Mouse (Mus musculus): ENCODE measurements at regions not wholly inside any gene's neighbourhood (a gene's known extent, or its start where the extent isn't known, plus 50 kb on each side); places are given as distances from the start of the nearest gene placed in this dataset.
A peak's percentile ranks its signal among the peaks of the same experiment; 100 is the strongest.

DNA sequence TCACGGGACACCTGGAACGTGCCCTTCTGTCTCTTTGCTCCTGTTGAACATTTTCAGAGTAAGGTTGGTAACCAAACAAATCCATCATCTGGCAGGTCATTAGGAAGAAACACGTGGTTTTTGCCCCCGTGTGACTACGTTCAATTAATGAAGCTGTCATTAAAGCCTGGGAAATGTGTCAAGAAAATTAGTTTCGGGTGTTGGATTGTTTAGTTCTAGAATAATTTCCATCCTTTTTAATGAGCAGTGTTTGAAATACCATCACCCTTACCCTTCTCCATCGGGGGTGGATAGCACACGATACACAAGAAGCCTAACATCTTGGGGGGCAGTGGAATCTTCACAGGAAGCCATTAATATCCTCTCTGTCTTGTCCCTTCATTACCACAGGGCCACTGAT, 107.7 kb downstream of the Far1 start:
- DNase-seq (ENCODE audit: low spot score in 2 of 2): no peak

DNA sequence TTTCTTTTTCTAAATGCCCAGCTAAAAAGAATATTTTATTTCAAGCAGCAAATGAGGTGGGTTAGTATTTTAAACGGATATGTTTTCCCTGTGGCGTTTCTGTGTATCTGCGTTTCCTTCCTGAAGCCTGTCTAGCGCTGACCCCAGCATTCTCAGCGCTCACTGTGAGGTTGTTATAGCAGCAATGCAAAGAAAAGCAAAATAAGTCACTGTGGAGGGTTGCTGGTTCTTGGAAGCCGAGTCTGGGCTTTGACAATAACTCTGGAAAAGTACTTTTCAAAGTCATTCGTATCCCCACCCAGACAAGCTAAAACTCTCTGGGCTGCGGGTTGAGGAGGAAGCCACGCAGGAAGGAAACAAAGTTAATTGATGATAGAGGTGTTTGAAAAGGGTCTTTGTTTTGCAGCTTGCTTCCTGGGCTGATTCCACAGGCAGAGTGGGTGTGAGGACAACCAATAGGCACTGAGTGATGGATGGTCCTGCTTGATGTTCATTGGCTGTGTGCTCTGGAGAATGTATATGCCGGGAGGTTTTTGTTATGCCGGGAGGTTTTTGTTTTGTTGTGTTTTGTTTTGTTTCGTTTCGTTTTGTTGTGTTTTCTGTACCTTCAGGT, 108.4 kb downstream of the Far1 start:
- DNase-seq (ENCODE audit: low spot score in 2 of 2): no peak

DNA sequence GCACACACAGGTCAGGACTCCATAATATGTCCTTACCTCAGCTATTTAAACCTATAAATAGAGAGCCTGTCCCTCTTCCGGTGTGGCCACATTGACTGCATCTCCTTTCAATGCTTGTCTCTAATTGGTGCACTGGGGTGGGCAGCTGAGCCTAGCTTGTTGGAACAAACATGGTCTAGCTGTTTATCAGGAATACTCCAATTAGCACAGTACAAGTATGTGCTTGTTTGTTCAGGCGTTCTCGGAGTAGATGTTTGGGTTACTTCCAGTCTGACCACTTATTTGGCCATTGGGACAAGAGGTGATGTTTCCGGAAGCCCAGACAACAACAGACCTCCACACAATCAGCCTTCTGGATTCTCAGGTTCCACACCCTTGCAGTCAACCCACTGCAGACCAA, 109.7 kb downstream of the Far1 start:
- DNase-seq (ENCODE audit: low spot score in 2 of 2): no peak

DNA sequence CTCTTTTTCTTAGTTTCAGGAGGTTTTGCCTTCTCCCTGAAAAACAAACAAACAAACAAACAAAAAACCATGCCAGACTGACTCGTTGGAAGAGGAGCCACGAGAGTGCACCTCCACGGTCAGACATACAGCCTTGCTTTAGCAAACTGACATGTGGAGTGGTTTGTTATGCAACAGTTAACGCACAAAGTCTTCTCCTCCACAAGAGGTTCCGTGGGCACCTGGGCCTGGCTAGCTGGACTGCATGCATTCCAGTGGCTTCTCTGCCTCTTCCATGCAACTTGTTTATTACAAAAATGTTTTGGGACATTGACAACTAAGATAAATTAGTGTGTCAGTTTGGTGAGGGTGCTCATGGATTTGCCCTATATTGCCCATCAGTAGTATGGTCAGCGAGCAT, 110.3 kb downstream of the Far1 start:
- DNase-seq (ENCODE audit: low spot score in 2 of 2): no peak

DNA sequence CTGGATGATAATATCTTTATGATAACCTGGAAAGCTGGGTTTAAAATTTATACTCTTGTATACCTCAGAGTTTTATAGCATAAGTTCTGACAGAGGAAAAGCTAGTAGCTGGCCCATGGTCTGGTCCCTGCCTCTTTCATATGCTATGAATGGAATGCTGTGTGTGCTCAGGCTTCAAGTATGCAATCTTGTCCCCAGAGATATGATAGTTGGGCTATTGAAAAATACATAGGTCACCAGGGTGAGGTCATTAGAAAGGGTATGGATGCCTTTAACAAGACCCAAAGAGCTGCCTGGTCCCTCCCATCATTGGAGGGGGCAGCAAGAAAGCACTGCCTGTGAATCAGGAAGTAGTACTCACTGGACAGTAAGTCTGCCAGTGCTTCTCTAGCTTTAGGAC, 113.1 kb downstream of the Far1 start:
- DNase-seq (ENCODE audit: low spot score in 2 of 2): no peak

DNA sequence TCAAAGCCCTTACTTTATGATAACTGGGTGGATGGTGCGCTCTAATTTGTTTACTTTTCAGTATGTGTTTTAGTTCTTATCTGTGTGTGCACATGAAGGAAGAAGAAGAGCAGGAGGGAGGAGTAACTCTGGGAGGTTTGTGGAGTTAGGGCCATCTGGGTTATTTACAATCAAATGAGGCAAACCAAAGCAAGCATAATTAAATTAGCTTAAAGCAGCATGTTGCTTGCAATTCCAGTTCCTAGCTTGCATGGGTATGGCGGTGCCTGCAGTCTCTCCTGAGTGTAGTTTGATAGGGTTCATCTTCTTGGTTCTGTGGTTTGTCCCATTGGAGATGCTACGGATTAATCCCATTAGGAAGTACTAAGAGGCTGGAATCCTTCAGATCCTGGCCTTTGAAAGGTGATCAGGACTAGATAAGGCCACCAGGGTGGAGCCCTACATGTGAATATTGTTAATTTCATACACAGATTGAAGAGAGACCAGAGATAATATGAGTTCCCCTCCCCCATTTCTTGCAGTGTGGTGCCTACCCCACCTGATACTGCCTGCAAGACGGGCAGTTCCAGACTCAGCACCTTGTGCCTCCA, 123.5 kb downstream of the Far1 start:
- no peak for DNase-seq (ENCODE audit: low spot score in 2 of 2)

DNA sequence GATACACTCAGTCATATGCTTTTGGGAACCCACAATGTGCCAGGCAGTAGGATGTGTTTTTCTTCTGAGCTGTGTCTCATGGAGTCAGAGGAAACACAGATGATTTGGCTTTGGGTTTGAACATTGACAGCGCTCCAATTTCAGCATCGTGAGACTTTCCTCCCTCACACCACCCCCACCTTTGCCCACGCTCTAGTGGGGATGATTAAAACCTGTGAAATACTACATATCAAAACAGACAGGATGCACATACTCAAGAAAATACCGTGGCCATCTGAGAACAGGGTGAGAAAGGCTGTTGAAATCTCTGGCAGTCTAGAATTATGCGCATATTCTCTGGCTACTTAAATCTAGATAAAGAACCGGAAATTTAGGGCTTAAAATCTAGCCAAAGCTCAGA, 124.5 kb downstream of the Far1 start:
- DNase-seq (ENCODE audit: low spot score in 2 of 2): no peak

DNA sequence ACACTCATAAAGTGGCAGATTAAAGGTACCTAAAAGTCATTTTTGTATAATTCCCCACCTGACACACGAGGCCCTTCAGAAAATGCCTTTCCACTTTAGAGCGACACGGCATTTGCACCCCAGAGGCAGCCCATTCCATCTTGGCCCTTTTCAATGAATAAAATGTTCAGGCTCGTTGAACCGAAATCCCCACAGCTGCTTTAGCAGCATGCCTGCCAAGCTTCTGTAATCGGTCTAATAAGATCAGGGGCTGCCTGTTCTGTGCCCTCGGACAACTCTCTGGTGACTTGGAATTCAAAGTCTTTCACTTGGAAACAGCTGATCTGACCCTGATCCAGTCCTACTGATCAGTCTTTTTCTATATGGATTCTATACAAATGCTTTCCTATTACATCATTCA, 123.3 kb upstream of the Spon1 start:
- no peak for DNase-seq (ENCODE audit: low spot score in 2 of 2)

DNA sequence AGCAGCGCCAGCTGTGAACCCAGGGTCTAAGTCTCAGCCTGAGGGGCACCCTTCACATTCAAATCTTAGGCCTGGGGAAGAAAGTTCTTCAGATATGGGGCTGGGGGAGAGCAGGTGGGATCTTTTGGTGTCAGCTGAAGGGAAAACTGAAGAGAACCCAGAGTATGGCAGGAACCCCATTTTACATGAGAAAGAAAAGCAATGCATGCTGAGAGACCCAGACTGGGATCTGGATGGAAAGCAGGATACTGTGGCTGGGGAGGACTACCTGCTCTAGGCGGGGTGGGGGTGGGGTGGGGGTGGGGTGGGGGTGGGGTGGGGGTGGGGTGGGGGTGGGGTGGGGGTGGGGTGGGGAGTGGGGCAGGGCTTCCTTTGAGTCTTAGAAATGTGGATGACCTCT, 115.2 kb upstream of the Spon1 start:
- DNase-seq (ENCODE audit: low spot score in 2 of 2): no peak

DNA sequence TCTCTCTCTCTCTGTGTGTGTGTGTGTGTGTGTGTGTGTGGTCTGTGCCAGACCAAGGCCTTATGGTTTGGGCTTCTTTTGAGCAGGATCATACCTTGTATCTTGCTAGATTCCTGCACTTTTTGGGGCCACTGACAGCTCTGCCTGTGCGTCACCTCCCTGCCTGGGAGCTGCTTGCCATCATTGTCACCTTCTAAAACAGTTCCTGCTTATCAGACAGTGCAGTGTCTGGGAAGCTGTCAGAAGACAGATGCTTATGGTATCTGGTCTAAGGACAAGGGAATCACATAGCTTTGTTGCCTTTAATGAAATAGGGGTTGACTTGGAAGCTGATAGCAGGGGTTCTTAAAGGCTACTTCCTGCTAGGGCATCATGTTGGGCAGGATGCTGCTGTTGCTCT, 114.1 kb upstream of the Spon1 start:
- DNase-seq (ENCODE audit: low spot score in 2 of 2): no peak

DNA sequence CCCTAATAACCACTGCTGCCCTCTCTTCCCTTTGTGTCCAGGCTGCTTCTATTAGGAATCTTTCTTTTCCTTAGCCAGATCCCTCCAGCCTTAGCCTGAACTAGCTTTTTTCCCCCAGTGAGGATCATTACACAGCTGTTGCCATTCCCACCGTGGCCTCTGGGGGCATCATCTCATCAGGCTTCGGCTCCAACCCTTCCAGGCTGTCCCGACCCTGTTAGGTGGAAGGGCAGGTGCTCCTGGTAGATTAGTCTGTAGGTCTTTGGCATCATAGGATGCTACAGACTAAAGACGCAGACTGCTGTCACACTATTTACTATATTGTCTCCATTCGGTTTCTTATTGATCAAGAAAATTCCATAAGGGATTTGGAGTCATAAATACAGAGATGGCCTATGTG, 112.7 kb upstream of the Spon1 start:
- DNase-seq (ENCODE audit: low spot score in 2 of 2): peak in 1 of 2 experiments; percentile 65

DNA sequence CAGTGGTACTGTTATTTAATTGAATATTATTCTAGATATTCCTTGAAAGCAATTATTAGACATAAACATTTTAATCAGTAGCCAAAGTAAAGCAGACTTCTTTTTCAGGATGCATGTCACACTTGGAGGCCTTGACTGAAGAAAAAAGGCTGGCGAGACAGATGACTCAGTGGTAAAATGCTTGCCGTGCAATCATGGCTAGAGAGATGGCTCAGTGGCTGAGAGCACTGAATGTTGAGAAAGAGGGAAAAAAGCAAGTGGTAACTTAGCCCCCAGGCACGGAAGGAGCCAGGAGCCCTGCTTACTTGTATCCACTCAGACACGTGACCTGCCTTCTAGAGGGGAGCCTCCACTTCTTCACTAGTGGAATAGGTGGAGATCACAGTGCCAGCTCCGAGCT, 110.5 kb upstream of the Spon1 start:
- no peak for DNase-seq (ENCODE audit: low spot score in 2 of 2)

DNA sequence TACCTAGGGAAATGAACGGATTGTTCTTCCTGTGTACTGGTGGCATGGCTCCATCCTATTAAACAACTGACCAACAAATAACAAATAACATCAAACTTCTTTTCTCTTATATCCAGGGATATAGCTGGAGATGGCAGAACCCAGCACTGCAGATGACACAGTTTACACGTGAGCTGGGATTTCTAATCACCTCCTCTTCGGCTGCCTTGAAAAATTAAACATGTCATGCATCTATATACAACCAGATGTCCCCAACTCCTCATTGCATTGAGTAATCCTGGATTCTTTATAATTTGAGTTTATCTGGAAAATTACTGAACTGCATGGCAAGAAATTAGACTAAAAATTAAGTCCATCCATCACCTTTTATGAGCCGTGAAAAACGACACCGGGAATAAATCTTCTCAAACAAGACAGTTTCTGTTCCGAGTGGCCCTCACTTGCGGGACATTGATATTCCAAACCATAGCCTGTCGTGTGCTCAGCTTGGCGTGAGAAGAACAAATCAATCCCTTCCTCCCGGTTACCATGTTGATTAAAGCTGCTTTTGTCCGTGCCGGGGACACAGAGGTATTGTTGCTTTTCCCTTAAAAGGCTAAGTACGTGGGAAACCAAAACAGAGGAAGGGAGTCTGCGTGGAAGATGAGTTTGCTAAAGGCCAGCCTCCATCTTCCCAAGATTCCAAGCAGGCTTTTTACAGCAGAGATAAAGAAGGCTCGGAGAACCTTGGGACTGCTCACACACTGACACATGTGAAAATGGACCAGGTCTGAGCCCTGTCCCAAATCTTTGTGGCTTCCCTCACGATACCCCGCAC, 92.8 kb upstream of the Spon1 start:
- no peak for DNase-seq (ENCODE audit: low spot score in 2 of 2)

DNA sequence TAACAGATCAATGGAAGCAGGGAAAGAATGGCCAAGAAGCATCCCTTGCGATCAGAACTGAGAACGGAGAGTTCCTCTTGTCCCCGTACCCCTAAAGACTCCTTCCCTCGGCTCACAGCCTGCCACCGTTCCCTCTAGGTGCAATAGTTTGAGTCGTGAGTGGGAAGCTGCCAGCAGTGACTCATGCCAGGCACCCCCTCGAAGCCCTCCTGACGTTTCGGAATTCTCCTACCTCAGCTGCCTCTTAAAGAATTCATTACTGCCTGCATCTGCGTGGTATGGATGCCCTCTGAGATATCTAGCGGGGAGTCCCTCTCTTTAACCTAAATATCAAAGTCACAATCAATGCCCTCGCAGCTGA, 92.2 kb upstream of the Spon1 start:
- DNase-seq (ENCODE audit: low spot score in 2 of 2): no peak

DNA sequence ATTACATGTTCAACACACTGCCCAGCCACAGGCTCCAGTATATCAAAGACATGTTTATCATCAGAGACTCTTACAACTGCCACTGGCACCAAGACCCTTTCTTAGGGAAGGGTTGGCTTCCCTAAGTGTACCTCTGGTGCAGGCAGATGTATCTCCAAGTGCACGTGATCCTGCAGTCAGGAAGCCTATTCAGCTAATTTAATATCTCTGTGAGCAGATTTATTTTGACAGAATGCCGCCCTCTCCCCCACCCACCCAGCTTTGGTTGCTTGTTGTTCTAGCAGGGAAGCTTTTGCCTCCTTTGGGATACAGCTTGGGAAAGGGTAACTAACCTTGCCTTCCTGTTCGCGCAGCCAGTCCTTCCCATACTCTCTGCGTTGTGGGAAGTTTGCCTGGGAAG, 83.5 kb upstream of the Spon1 start:
- DNase-seq (ENCODE audit: low spot score in 2 of 2): no peak

DNA sequence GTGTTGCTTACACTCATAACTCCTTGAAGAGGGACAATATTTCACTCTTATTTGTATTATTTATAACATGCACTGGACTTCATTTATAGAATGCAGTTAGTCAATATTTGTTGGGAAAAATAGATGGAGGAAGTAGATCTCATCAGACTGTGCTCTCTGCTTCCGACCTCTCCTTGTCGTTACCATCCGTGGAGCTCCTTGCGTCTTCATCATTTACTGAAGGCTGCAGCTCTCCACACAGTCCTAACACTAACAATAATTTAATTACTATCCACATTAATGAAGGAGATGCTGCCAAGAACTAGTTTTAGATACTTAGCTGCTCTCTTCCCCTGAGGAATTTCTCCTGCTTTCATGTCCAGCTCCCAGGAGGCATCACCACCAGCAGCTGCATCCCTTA, 80.4 kb upstream of the Spon1 start:
- no peak for DNase-seq (ENCODE audit: low spot score in 2 of 2)

DNA sequence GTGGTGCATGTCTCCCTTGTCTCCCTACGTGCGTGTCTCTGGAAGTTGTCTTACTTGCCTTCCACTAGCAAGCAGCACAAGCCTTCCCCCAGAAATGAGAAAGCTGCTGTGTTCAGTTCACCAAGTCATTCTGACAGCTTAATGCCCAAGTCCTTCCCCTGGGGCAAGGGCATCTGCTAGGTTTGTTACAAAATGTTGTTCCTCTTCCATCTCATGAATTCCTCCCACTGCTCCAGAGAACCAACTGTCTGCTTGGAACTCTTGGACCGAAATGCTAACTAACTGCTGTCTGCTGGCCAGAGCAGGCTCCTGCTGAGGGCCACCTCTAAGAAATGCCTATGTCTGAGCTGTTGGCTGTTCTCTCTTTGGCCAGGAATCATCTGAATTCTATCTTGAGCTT, 79.3 kb upstream of the Spon1 start:
- no peak for DNase-seq (ENCODE audit: low spot score in 2 of 2)

DNA sequence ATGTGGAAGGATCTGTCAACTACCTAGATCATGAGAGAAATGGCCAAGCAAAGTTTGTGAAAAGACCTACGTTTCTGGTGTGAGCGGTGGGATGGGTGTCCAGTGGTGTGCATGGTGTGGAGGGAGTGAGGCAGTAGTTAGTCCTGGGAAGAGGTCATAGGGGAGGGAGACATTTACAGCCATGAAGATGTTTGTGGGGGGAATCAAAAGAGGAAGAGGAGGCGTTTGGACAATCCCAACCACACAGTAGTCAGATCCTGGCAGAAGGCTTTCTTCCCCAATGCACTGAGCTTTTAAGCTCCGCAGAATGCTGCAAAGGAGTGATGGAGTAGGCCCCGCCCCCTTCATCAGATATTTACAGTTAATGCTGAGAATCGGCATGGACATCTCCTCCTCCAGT, 78.2 kb upstream of the Spon1 start:
- no peak for DNase-seq (ENCODE audit: low spot score in 2 of 2)

DNA sequence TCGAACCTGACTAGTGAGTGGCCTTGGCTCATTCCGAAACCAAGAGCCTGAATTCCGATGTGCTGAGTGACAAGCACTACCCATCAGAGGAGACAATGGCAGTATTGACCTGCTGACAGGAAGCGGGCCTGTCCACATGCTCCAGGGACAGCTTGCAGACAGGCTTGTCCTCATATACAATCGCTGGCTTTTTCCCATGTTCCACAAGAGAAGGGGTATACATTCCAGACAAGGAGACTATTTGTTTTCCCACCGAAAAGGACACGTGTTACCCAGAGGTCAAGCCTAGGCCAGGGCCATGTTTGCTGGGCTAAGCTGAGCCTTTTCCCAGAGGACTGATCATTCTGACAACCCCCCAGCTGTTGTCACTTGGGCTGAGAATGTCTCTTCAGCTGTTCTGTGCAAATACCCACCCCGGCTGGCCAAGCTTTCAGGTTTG, 77.5 kb upstream of the Spon1 start:
- DNase-seq (ENCODE audit: low spot score in 2 of 2): no peak

DNA sequence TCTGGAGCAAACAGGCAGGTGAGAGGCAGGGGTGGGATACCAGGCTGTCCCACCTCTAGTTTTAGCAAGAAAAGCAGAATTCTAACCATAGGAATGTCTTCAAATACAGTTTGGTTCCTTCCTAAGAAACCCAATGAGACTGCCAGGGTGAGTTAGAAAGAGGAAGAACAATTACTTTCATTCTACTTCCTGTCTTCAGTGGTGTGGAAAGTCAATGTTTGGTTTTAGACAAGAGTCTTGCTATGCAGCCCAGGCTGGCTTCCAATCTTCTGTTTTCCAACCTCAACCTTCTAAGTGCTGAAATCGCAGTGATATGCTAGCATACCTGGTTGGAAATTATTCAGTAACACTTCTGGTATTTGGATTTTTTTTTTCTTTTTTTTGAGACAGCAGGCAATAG, 77.1 kb upstream of the Spon1 start:
- no peak for DNase-seq (ENCODE audit: low spot score in 2 of 2)

DNA sequence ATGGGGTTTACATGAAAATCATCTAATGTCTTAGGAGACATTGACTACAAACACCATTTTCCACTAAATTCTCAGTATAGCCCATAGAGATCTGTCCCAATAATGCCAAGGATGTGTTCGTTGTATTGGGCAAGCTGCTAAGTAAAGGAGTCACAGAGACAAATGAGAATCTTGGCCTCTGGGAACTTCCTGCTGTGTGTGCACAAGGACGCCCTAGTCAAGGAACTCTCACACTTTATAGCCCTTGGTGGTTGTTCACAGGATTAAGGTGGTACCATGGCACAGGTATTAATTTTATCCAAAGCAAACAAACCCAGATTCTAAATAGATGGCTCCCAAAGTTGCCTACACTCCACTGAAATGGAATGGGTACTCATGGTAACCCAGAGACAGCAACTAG, 76.7 kb upstream of the Spon1 start:
- no peak for DNase-seq (ENCODE audit: low spot score in 2 of 2)

DNA sequence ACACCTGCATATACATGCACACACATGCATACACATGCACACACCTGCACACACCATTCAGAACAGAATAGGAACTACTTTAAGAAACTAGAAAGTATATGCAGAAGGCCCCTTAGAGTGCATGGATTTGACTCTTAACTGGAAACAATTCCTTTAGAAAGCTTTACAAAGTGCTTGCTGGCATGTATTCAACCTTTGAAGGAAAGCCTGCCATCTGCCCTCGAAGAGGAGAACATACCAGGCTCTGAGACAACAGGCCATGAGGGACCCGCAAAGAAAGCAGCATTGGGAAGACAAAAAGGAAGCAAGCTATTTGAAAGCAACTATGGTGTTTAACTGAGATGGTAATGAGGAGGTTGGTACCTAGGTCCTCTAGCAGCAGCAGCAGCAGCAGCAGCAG, 74.0 kb upstream of the Spon1 start:
- DNase-seq (ENCODE audit: low spot score in 2 of 2): no peak

DNA sequence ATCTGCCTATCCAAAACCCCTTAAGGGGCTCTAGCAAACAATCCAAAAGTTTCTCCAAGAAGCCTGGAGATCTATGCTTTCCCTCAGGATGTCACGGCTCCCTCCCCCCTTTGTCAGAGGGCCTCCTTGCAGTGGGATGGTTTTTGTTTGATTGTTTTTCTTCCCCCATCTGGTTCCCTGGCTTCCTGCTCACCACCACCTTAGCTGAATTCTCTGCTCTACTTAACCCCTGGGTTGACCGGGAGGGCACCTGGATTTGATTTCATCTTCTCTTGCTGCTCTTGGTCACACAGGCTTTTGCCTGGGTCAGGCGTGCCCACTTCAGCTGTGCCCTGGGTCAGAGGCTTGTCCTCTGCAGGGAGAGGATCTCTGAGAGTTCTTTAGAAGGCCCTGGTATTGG, 72.3 kb upstream of the Spon1 start:
- DNase-seq (ENCODE audit: low spot score in 2 of 2): no peak

DNA sequence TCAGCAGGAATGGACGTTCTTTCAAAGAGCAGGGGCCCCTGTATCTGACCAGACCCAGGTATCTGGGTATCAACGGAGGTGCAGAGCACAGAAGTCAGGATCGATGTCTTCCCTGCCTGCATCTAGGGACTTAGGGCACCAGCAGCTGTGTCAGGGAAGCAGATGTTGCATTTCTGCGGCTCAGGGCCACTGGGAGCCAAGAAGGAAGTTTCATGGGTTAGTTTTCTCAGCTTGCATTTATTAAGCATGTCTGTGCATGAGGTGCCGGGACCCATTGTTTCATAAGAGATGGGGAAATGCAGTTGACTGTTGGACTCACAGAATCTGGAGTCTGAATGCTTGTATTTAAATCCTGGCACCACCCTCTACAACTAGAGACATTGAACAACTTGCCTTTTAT, 71.3 kb upstream of the Spon1 start:
- DNase-seq (ENCODE audit: low spot score in 2 of 2): no peak
